Mouse (Mus musculus): ENCODE data around the gene Sumo1. TPM values are rescaled to one million over a fixed set of nuclear protein-coding genes. Genes with fewer than 3 reads are reported as not detected.

Gene Sumo1
- 4.5 and 5.0 TPM in 2 replicates for polyA plus RNA-seq (2012; rRNA removed)

GRCm38 (mm10) chr1:59670641-59671168 lies at the start of gene Sumo1:
TSS of gene Sumo1 (minus strand) at chr1:59670834.

DNA sequence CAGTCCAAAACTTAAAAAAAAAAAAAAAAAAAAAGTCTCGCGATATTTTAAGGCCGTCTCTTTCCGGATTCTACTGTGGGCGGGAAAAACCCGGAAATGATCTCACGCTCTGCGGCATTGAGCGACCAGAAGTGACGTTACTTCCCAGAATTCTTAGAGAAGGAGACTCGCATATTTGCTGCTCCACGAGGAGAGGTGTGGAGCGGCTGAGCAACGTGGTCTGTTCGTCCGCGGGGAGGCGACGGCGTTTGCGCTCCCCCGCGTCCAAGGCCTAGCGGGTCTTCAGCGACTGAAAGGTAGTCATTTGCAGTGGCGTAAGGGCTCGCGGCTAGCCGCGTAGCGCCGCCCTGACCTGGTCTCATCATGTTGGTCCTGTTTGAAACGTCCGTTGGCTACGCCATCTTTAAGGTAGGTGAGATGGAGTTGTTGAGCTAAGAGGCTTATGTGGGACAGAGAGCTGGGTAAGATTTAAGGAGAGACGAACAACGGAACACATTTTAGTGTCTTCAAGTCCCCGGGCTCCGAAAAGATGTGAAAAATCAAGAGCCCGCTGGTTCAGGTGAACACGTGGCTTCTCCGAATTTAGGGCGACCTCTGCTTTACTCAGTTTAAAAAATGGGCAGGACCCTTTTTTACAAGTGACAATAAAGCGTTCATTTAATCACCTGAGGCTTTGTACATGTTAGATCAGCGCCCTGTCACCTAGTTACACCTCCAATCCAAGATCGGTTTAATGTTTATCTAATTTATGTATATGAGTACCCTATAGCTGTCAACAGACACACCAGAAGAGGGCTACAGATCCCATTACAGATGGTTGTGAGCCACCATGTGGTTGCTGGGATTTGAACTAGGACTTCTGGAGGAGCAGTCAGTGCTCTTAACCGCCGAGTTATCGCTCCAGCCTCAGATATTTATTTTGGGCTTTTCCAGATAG lies 14.5 kb upstream of the Sumo1 start, which contains the start of gene Nop58:
Gene Nop58 (plus strand): TSS at position 153 of the 937 bp plus-strand sequence.

Other genes starting within 250 kb of the Sumo1 start
- gene Fzd7, start 188.4 kb downstream of the Sumo1 start, polyA plus RNA-seq (2012; rRNA removed) = 30.6 and 39.9 TPM in 2 replicates
- gene Gm973, start 154.6 kb downstream of the Sumo1 start, polyA plus RNA-seq (2012; rRNA removed) = 3.0 and 4.0 TPM in 2 replicates
- gene Nop58, start 14.1 kb upstream of the Sumo1 start, polyA plus RNA-seq (2012; rRNA removed) = 35.1 and 43.5 TPM in 2 replicates
- 15.2 and 17.0 TPM in 2 replicates for gene Bmpr2, start 92.6 kb upstream of the Sumo1 start, polyA plus RNA-seq (2012; rRNA removed)
- 20.7 and 30.2 TPM in 2 replicates for gene Fam117b, start 242.2 kb upstream of the Sumo1 start, polyA plus RNA-seq (2012; rRNA removed)

Measured in ovary, adult 2 months (tissue).